Mouse (Mus musculus) CH12F3 (cell line): ENCODE measurements around the gene Gm17018.

Source experiments
- in situ Hi-C: fragments of 300-500 bp; cut with MboI; formaldehyde crosslinking; loops from 2 replicates; pipeline ENCODE4 v1.14.3; 2020; ENCODE audit warnings: low sequenced_read_pairs

The Gm17018 gene

GRCm38 (mm10) chr19:45586850-45587249, 26.4 kb downstream of the Gm17018 start:
- in situ Hi-C loops = no loop called here

GRCm38 (mm10) chr19:45587509-45588292, 27.3 kb downstream of the Gm17018 start:
- in situ Hi-C loops = no loop called here

DNA sequence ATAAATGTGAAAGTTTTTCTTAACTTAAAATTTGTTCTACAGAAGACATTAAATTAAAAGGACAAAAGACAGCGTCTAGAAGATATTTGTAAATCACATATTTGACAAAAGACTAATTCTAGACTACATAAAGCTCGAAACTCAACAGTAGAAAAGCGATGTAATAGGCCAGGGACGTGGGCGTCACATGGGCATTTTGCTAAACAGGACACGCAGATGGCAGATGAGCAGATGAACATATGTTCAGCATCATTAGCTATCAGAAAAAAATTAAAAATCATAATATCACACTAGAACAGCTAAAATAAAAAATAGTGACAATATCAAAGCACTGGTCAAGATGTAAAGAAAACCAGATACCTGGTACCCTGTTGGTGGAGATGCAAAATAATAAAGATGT, 29.3 kb downstream of the Gm17018 start:
- in situ Hi-C loops = no loop called here

DNA sequence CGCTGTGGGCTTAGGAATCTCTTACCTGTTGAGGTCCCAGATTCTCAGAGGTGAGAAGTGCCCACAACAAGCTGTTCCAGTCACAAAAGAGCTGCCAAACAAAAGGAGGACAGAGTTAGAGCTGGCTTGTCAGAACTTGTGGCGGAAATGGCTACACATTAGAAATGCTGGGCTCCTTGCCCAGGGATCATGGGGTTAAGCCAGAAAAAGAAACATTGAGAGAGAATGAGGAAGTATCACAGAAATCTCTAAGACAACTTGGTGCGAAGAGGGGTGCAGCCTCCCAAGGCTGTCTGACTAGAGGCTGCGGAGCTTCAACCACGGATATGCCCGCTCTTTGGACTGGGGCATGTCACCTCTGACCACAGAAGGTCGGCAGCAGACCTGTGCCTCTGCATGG, 31.3 kb downstream of the Gm17018 start:
- in situ Hi-C loops = no loop called here

DNA sequence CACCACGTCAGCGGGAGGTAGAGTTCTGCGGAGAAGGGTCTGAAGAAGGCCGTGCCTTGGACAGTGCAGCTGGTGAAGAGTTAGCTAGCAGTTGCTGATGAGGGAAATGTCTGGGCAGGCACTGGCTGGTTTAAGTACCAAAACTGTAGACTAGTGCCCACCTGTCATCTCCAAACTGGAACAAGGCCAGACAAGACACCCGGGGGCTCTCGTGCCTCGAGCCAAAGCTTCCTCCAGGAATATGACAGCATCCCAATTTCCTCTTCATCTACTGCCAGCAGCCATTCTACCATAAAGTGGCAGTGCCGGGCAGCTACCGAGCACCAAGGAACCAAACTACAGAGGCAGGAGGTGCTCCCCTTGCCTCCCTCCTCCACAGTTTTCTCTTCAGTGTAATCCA, 32.5 kb downstream of the Gm17018 start:
- in situ Hi-C loops = no loop called here

DNA sequence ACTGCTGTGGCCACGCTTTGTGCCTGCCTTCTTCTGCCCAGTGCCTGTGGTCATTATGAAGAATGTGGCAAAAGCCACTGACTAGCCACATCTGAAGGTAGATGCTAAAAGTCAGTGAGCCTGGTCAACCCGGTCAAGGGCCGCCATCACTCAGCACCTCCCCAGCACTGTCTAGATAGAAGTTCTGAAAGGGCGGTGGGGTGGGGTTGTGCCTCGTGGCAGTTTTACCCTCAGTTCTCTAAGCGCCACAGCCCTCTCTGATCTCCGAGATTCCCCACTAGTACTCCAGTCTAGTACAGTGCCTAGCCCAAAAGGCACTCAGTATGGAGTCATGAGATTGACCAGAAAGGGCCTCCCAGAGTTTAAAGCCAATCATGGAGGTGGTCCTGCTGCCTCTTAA, 33.7 kb downstream of the Gm17018 start:
- in situ Hi-C loops = no loop called here

DNA sequence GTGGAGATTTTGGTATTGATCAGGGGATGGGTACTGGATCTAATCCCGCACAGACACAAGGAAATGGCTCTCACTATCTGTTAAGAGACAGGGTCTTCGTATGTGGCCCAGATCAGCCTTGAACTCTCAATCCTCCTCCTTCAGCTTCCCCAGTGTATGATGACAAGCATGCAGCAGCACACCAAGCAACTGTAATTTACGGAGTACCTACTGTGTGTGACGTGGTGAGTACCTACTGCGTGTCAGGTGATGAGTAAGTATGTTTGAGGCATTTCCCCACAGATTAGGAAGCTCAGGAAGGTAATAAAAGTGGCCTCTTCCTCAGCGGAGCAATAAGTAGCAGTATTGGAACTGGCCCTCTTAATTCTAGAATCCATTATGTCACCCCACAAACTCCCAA, 35.1 kb downstream of the Gm17018 start:
- in situ Hi-C loops = no loop called here

DNA sequence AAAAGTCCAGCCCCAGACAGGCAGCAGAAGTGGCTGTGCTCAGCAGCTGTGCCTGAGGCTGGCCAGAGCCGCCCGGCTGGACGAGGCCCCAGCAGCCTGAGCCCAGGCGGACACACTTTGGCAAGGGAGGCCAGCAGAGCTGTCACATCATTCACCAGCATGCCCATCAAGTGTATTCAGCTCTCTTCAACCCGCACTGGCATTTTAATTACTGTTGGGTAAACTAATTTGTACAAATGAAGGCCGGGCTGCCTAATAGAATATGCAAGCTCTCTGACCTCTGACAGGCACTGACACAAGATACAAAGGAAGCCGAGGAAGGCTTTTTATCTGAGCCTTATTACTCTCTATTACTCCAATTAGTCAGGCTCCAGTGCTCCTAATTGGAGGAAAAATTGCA, 35.6 kb downstream of the Gm17018 start:
- in situ Hi-C loops = no loop called here

- in situ Hi-C loops = no loop called here
Measured at GRCm38 (mm10) chr19:45596434-45596833, 36.0 kb downstream of the Gm17018 start.

DNA sequence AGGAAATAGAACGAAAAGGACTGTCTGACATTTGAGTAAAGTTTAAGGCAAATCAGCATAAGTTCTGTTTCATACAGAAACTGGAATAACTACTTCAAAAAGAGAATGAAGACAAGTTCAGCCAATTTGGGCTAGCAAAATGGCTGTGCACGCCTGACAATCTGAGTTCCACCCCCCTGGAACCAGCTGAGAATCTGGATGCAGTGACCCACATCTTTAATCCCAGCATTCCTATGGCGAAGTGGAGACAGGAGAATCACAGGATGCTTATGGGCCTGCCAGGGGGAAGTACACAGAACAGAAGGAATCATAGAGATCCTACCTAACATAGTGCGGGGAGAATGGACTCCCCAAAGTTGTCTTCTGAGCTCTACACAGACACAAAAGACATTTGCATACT, 36.7 kb downstream of the Gm17018 start:
- in situ Hi-C loops = no loop called here

GRCm38 (mm10) chr19:45602606-45603005, 42.2 kb downstream of the Gm17018 start:
- in situ Hi-C loops = no loop called here

GRCm38 (mm10) chr19:45606701-45607100, 46.3 kb downstream of the Gm17018 start:
- in situ Hi-C loops = no loop called here

DNA sequence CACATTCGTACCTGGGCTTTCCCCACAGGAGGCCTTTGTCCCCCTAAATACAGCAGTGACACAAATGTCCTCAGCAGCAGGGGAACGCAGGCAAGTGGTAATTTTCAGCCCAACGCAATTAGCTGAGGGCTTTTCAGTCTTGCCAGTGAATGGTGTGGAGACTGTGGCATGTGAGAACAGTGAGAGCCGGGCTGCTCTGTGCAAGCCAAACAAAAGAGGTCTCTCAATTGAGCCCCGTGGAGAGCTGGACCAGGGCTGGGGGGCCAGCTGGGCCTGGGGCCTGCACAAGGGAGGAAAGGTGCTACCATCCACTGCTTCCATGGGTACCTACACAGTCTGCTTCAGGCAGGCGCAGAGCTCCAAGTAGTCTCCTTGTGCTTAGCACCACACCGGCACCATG, 47.1 kb downstream of the Gm17018 start:
- in situ Hi-C loops = no loop called here

DNA sequence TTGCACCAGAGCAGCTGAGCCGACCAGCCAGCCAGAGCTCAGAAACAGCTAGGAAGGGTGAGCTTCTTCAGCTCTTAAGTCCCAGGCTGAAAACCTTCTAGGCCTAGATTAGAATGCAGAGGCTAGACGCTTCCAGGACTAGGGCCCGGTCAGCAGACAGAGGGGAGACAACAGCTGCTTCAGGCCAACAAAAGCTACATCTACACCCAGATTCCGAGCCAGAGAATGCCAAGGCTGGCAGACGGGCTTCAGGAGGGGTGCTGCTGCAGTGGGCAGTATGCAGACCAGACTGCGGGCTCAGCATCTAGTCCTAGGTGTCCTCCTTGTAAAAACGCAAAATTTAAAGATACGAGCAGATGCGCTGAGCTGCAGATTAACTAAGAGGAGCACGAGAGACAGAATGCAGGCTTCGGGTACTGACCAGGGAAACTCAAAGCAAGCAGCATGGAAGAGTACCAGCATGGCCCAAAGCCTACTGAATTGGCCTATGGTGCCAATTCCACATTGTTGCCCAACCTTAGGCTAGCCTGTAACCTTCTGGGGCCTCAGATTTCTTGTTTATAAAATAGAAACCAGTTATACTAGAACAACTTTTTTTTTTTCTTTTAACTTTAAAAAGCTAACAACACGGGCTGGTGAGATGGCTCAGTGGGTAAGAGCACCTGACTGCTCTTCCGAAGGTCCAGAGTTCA, 48.4 kb downstream of the Gm17018 start:
- in situ Hi-C loops = no loop called here

DNA sequence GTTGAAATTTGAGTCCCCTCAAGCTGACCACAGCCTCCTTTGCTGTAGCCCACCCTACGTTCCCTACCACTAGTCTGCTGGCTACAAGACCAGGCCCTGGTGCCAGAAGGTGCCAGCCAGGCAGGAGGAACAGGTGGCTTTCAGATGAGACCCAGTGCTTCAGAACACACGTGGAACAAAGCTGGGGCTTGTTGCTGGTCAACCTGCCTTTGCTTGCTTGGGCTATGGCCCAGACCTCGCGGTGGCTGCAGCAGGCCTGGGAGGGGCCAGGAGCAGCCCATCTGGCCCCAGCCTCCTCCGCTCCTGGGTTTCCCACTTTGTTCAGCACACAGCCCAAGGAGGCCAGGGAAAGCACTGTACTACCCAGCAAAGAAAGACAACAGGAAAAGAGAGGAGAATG, 50.4 kb downstream of the Gm17018 start:
- in situ Hi-C loops = no loop called here

DNA sequence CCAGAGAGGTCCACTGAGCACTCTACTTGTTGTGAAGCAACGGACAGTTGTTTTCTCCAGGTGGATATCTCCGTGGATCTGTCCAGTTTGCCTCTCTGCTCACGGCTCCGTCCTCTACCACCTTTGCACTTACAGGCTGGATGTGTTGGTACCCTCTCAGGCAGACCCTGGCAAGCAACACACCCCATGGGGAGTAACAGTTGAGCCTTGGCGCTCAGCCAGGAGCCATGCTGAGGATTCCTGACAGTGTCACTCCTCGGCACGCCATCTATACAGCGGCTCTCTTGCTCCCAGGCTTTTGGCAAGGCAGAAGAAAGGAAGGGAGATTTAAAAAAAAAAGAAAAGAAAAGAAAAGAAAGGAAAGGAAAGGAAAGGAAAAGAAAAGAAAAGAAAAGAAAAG, 54.0 kb downstream of the Gm17018 start:
- in situ Hi-C loops = no loop called here

GRCm38 (mm10) chr19:45614928-45615327, 54.5 kb downstream of the Gm17018 start:
- in situ Hi-C loops = no loop called here

DNA sequence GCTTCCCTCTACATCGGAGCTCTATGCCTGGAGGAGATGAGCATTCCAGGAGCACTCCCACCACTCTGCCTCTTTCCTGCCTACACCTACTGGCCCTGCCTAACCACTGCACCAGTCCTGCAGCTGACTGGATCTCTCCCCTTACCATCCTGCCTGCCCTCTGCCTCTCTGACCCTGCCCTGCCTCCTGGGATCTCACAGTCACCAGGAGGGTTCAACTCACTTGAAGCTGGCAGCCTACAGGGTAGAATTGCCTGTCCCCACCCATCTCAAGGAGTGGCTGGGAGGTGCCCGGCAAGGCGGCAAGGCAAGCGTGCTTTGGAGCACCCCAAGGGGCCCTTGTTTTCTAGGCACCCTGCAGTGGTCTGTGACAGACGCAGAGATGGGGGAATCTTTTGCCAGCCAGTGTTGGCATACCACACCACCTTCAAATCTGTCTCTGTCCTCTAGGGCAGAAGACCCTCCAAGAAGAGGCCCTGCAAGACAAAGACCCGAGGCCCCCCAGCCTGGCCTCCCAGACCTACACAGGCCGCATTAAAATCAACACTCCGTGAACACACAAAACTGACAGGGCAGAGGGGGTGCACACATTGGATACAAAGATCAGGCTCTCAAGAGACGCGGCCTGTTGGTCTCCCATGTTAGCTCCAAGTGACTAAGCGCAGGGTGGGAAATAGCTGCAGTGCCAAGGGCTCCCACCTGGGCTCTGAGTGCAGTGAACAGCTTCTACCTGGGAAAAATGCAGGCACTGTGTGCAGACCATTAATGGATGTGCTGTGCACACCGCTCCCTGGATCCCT, 55.2 kb downstream of the Gm17018 start:
- in situ Hi-C loops = no loop called here

DNA sequence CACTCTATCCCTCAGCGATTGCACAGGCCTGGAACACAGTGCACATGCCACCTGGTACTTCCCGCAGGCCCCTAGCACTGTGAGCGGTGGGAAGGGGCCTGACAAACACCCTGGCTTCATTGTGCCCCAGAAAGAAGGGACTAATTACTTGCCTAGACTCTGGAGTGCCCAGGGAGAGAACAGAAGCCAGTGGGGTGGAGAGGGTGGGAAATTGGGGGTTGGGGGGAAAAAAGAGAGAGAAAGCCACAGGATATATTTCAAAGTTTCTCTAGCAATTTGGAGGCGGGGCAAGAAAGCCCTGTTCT, 55.8 kb downstream of the Gm17018 start:
- in situ Hi-C loops = no loop called here

DNA sequence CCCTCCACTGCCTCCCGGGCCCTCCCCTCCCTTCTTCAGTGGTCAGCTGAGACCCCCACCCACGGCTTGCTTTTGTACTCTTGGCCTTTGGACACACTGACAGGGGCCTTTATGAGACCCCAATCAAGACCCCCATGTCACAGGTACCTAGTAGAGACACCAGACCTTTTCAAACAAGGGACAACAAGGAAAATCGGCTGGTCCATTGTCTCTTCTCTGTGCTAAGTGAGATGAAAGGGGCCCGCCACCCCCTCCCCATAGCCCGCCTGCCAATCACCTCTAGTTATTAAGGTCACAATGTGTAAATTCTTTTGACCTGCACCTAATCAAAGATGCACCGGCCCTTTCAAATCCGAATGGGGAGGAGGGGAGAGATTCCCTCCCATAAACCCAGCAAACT, 56.3 kb downstream of the Gm17018 start:
- in situ Hi-C loops = no loop called here

DNA sequence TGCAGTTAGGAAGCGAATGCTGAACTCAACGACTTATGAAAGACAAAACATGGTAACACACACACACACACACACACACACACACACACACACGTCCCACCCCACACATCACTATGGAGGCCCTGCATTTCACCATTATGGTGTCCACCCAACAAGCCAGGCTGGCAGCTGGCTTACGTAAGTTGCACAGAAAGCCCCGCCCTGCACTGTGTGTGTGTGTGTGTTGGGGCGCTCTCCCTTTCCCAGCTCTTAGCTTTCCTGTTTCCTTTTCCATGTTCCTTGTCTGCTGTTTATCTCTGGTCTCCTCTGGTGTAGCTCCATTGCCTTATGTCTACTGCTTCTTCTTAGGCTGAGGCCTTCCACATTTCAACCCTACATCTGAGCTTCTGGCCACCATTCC, 57.8 kb downstream of the Gm17018 start:
- in situ Hi-C loops = no loop called here
